Mouse (Mus musculus): Measurements from ENCODE around the gene Reps2. TPM values are rescaled to one million over a fixed set of nuclear protein-coding genes. Genes with fewer than 3 reads are reported as not detected.

The Reps2 gene
- polyA plus RNA-seq, 1 experiment from 2014 or later = 1.2 TPM

- no peak for DNase-seq (ENCODE audit: low spot score)
- 86% methylated on average over 3 of the region's 3 CpGs for WGBS
- no peak overlapping the region for H3K9ac ChIP-seq (ENCODE audit: low read length)
- H3K36me3 ChIP-seq (ENCODE audit: control insufficient read depth, insufficient read depth, low read length) = no peaks in the 10 kb centered on the region
- H3K4me2 ChIP-seq (ENCODE audit: low read depth, low read length, severe bottlenecking) = no peak overlapping the region
- H3K4me3 ChIP-seq (ENCODE audit: low read depth, low read length) = no peak overlapping the region
- no peaks in the 10 kb centered on the region for H3K9me3 ChIP-seq (ENCODE audit: control insufficient read depth, low read length)
- peaks cover 3% of the 10 kb centered on the region; the same call in 1 of the 2 replicates for H3K27me3 ChIP-seq (ENCODE audit: control insufficient read depth, insufficient read depth, low read length)
- no peak overlapping the region for H3K27ac ChIP-seq (ENCODE audit: low read depth, low read length)
- ATAC-seq (replicated peaks; ENCODE audit: low FRiP score) = no peak
- H3K4me1 ChIP-seq (replicated peaks; ENCODE audit: control insufficient read depth, insufficient read depth, low read length) = no peaks in the 10 kb centered on the region
These were observed 142.5 kb downstream of the Reps2 start for GRCm38 (mm10) chrX:162500962-162501361.

DNA sequence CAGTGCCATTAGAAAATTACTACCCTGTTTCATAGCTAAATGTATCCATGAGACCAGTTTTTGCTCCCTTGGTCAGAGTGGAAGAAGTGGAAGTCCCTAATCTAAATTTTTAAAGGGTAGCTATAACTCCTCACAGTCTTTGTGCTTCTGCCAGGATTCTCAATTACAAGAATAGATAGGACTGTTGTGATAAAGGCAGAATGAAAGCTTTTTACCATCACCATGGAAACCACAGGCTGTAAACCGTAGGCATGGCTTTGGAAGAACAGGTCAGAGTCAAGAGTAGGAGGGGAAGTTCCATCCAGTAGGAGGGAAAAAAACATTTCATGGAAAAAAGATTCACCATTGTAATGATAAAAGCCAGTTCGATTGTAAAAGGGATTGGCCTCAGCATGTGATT, 147.0 kb downstream of the Reps2 start:
- no peaks in the 10 kb centered on the region; the same call in 1 of the 2 replicates for H3K27me3 ChIP-seq (ENCODE audit: control insufficient read depth, insufficient read depth, low read length)
- ATAC-seq (replicated peaks; ENCODE audit: low FRiP score) (no peak), DNase-seq (ENCODE audit: low spot score) (no peak)
- H3K9ac ChIP-seq (ENCODE audit: low read length) = no peak overlapping the region
- no peaks in the 10 kb centered on the region for H3K36me3 ChIP-seq (ENCODE audit: control insufficient read depth, insufficient read depth, low read length)
- no peak overlapping the region for H3K27ac ChIP-seq (ENCODE audit: low read depth, low read length)
- H3K4me2 ChIP-seq (ENCODE audit: low read depth, low read length, severe bottlenecking) = no peak overlapping the region
- no peaks in the 10 kb centered on the region for H3K4me1 ChIP-seq (replicated peaks; ENCODE audit: control insufficient read depth, insufficient read depth, low read length)
- no peaks in the 10 kb centered on the region for H3K9me3 ChIP-seq (ENCODE audit: control insufficient read depth, low read length)
- 64% methylated on average over 2 of the region's 2 CpGs for WGBS
- H3K4me3 ChIP-seq (ENCODE audit: low read depth, low read length) = no peak overlapping the region

DNA sequence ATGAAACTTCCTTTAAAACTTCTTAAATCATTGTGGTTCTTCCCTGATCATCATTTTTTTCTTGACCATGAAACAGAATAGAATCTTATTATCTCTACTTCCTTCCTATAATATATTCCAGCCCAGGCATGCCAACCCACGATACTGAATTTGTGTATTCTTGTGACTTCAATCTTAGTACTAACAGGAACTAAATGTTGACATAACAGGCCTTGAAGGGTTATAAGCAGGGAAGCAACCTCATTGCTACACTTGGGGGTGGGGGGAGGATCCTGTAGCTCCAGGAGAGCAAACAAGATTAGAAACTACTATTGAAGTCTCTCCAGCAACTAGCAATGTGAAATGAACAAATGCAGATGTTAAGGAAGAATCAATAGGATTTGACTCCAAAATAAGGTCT, 154.8 kb downstream of the Reps2 start:
- Histone ChIP-seq H3K9ac (ENCODE audit: low read length) (no peak overlapping the region), H3K4me3 (ENCODE audit: low read depth, low read length) (no peak overlapping the region), H3K4me1 (replicated peaks; ENCODE audit: control insufficient read depth, insufficient read depth, low read length) (no peaks in the 10 kb centered on the region), H3K27me3 (ENCODE audit: control insufficient read depth, insufficient read depth, low read length) (no peaks in the 10 kb centered on the region; the same call in 1 of the 2 replicates), H3K9me3 (ENCODE audit: control insufficient read depth, low read length) (no peaks in the 10 kb centered on the region), H3K4me2 (ENCODE audit: low read depth, low read length, severe bottlenecking) (no peak overlapping the region), H3K36me3 (ENCODE audit: control insufficient read depth, insufficient read depth, low read length) (no peaks in the 10 kb centered on the region), H3K27ac (ENCODE audit: low read depth, low read length) (no peak overlapping the region)
- 83% methylated on average over 1 of the region's 1 CpGs for WGBS
- no peak for ATAC-seq (replicated peaks; ENCODE audit: low FRiP score)
- no peak for DNase-seq (ENCODE audit: low spot score)

DNA sequence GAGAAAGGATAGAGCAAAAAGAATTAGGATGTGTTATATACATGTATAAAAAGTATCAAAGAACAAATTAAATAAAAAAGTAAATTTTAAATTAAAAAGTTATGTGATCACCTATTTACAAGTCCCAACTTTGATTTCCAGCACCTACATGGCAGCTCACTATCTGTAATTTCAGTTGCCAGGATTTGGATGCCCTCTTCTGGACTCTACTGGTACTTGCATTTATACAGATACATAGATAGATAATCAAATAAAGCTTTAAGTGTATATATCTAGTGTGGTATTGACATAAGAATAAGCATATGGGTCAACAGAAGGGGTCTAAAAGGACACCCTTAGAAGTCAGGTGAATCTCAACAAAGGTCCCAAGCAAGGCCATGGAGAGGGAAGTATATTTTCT, 155.7 kb downstream of the Reps2 start:
- no peaks in the 10 kb centered on the region for H3K4me1 ChIP-seq (replicated peaks; ENCODE audit: control insufficient read depth, insufficient read depth, low read length)
- no peak for DNase-seq (ENCODE audit: low spot score)
- ATAC-seq (replicated peaks; ENCODE audit: low FRiP score) = no peak
- no peaks in the 10 kb centered on the region for H3K36me3 ChIP-seq (ENCODE audit: control insufficient read depth, insufficient read depth, low read length)
- H3K9me3 ChIP-seq (ENCODE audit: control insufficient read depth, low read length) = no peaks in the 10 kb centered on the region
- H3K27me3 ChIP-seq (ENCODE audit: control insufficient read depth, insufficient read depth, low read length) = no peaks in the 10 kb centered on the region; the same call in 1 of the 2 replicates
- H3K27ac ChIP-seq (ENCODE audit: low read depth, low read length) = no peak overlapping the region
- no peak overlapping the region for H3K4me3 ChIP-seq (ENCODE audit: low read depth, low read length)
- H3K4me2 ChIP-seq (ENCODE audit: low read depth, low read length, severe bottlenecking) = no peak overlapping the region
- H3K9ac ChIP-seq (ENCODE audit: low read length) = no peak overlapping the region

DNA sequence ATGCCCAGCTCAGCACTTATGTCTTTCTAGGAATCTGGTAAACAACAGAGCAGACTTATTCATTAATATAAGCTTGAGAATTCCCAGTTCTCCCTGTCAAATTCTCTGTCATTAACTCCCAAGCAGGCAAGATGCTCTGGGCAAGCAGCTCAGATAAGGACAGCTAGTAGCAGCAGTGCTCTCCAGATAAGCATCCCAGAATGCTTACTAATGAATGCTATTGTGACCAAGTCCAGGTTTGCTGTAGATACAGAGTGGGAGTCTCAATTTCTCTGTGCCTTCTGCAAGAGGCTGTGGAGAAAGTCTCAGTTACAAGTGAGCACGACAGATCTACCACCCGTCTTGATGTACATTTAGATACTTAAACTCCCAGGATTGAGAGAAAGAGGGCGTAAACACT, 173.2 kb downstream of the Reps2 start:
- H3K36me3 ChIP-seq (ENCODE audit: control insufficient read depth, insufficient read depth, low read length) = no peaks in the 10 kb centered on the region
- WGBS = 80% methylated on average over 3 of the region's 3 CpGs
- H3K4me1 ChIP-seq (replicated peaks; ENCODE audit: control insufficient read depth, insufficient read depth, low read length) = no peaks in the 10 kb centered on the region
- ATAC-seq (replicated peaks; ENCODE audit: low FRiP score) = no peak
- no peaks in the 10 kb centered on the region for H3K9me3 ChIP-seq (ENCODE audit: control insufficient read depth, low read length)
- DNase-seq (ENCODE audit: low spot score) = no peak
- H3K27ac ChIP-seq (ENCODE audit: low read depth, low read length) = no peak overlapping the region
- no peak overlapping the region for H3K4me3 ChIP-seq (ENCODE audit: low read depth, low read length)
- peaks cover 2% of the 10 kb centered on the region; the same call in 1 of the 2 replicates for H3K27me3 ChIP-seq (ENCODE audit: control insufficient read depth, insufficient read depth, low read length)
- H3K9ac ChIP-seq (ENCODE audit: low read length) = no peak overlapping the region
- no peak overlapping the region for H3K4me2 ChIP-seq (ENCODE audit: low read depth, low read length, severe bottlenecking)

GRCm38 (mm10) chrX:162462156-162462555, 181.3 kb downstream of the Reps2 start:
- no peaks in the 10 kb centered on the region for H3K36me3 ChIP-seq (ENCODE audit: control insufficient read depth, insufficient read depth, low read length)
- H3K4me2 ChIP-seq (ENCODE audit: low read depth, low read length, severe bottlenecking) = no peak overlapping the region
- no peak overlapping the region for H3K9ac ChIP-seq (ENCODE audit: low read length)
- no peak for ATAC-seq (replicated peaks; ENCODE audit: low FRiP score)
- no peak overlapping the region for H3K4me3 ChIP-seq (ENCODE audit: low read depth, low read length)
- H3K9me3 ChIP-seq (ENCODE audit: control insufficient read depth, low read length) = no peaks in the 10 kb centered on the region
- DNase-seq (ENCODE audit: low spot score) = no peak
- no peaks in the 10 kb centered on the region for H3K4me1 ChIP-seq (replicated peaks; ENCODE audit: control insufficient read depth, insufficient read depth, low read length)
- peaks cover 4% of the 10 kb centered on the region; the same call in 1 of the 2 replicates for H3K27me3 ChIP-seq (ENCODE audit: control insufficient read depth, insufficient read depth, low read length)
- no peak overlapping the region for H3K27ac ChIP-seq (ENCODE audit: low read depth, low read length)
- WGBS = 41% methylated on average over 5 of the region's 5 CpGs

GRCm38 (mm10) chrX:162456445-162456844, 187.0 kb downstream of the Reps2 start:
- Histone ChIP-seq H3K9me3 (ENCODE audit: control insufficient read depth, low read length) (no peaks in the 10 kb centered on the region), H3K9ac (ENCODE audit: low read length) (no peak overlapping the region), H3K36me3 (ENCODE audit: control insufficient read depth, insufficient read depth, low read length) (no peaks in the 10 kb centered on the region), H3K4me3 (ENCODE audit: low read depth, low read length) (no peak overlapping the region), H3K4me2 (ENCODE audit: low read depth, low read length, severe bottlenecking) (no peak overlapping the region), H3K4me1 (replicated peaks; ENCODE audit: control insufficient read depth, insufficient read depth, low read length) (no peaks in the 10 kb centered on the region), H3K27ac (ENCODE audit: low read depth, low read length) (no peak overlapping the region), H3K27me3 (ENCODE audit: control insufficient read depth, insufficient read depth, low read length) (peaks cover 8% of the 10 kb centered on the region)
- 88% methylated on average over 1 of the region's 1 CpGs for whole genome bisulfite sequencing
- no peak for ATAC-seq (replicated peaks; ENCODE audit: low FRiP score)
- DNase-seq (ENCODE audit: low spot score) = no peak

DNA sequence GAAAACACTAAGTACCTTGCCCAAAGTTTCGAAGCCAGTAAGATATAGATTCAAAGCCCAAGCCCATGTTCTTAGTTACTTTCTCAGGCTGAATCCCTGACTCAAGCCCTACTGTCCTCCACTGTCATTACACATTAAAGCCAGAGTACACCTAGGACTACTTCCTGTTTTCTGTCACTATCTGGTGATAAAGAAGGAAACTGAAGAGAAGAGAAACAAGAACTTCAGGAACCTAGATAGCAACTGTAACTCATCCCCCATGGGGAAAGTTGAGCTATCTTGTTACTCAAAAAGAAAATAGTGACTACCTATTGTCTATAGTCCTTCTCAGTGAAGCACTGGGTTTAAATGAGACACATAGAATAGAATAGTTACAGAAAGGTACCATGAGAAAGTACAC, 188.1 kb downstream of the Reps2 start:
- Histone ChIP-seq H3K4me1 (replicated peaks; ENCODE audit: control insufficient read depth, insufficient read depth, low read length) (no peaks in the 10 kb centered on the region), H3K4me2 (ENCODE audit: low read depth, low read length, severe bottlenecking) (no peak overlapping the region), H3K9ac (ENCODE audit: low read length) (no peak overlapping the region), H3K27ac (ENCODE audit: low read depth, low read length) (no peak overlapping the region), H3K9me3 (ENCODE audit: control insufficient read depth, low read length) (no peaks in the 10 kb centered on the region), H3K4me3 (ENCODE audit: low read depth, low read length) (no peak overlapping the region), H3K27me3 (ENCODE audit: control insufficient read depth, insufficient read depth, low read length) (peaks cover 8% of the 10 kb centered on the region), H3K36me3 (ENCODE audit: control insufficient read depth, insufficient read depth, low read length) (no peaks in the 10 kb centered on the region)
- WGBS = 85% methylated on average over 1 of the region's 1 CpGs
- no peak for ATAC-seq (replicated peaks; ENCODE audit: low FRiP score)
- DNase-seq (ENCODE audit: low spot score) = no peak

DNA sequence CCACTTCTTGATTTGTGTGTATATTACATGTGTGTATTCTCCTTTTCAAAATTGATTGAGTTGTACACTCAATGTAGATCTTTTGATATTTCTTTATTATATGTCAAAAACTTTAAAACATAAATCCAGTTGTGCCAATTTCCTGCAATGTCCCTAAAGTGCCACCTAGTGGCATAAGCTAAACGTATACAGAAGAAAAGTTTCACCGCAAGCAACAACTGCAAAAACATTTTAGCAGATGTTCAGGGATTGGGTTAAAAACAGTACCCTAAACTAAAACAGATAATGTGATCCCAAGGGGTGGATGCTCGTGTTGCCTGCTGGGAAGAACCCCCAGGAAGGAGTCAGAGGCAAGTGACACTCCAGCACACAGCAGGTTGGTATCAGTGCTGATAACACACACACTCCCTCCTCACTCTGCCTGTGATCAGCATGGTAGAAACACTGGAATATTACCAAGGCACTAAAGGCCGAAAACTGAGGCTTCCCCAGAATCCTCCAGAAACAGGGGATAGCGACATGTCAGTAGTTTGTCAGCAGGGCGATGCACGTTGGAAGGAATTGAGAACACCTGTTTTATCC, 189.5 kb downstream of the Reps2 start:
- ATAC-seq (replicated peaks; ENCODE audit: low FRiP score) = no peak
- peaks cover 7% of the 10 kb centered on the region for H3K27me3 ChIP-seq (ENCODE audit: control insufficient read depth, insufficient read depth, low read length)
- no peaks in the 10 kb centered on the region for H3K9me3 ChIP-seq (ENCODE audit: control insufficient read depth, low read length)
- no peak overlapping the region for H3K4me2 ChIP-seq (ENCODE audit: low read depth, low read length, severe bottlenecking)
- H3K4me3 ChIP-seq (ENCODE audit: low read depth, low read length) = no peak overlapping the region
- H3K27ac ChIP-seq (ENCODE audit: low read depth, low read length) = no peak overlapping the region
- H3K9ac ChIP-seq (ENCODE audit: low read length) = no peak overlapping the region
- no peaks in the 10 kb centered on the region for H3K36me3 ChIP-seq (ENCODE audit: control insufficient read depth, insufficient read depth, low read length)
- DNase-seq (ENCODE audit: low spot score) = no peak
- H3K4me1 ChIP-seq (replicated peaks; ENCODE audit: control insufficient read depth, insufficient read depth, low read length) = no peaks in the 10 kb centered on the region
- WGBS = 59% methylated on average over 7 of the region's 7 CpGs
